Mouse (Mus musculus) olfactory bulb, adult 2 months (tissue): ENCODE data around the gene Ndufa13. TPM values are rescaled to one million over a fixed set of nuclear protein-coding genes. Genes with fewer than 3 reads are reported as not detected.

ENCODE experiments used
- H3K27ac ChIP-seq: fragments of 200-500 bp; 2 replicates; pipeline ENCODE4 v1.5.1; 2012; ENCODE audit warnings: low read depth, low read length; ENCODE audit not compliant: insufficient read depth
- H3K4me1 ChIP-seq: fragments of 200-500 bp; 2 replicates; pipeline ENCODE4 v1.6.1; 2012; ENCODE audit warnings: low read length; ENCODE audit not compliant: control insufficient read depth, insufficient read depth
- H3K4me3 ChIP-seq: fragments of 200-500 bp; 2 replicates; pipeline ENCODE4 v1.5.1; 2012; ENCODE audit warnings: mild to moderate bottlenecking, low read depth, low read length, moderate library complexity; ENCODE audit not compliant: insufficient read depth
- CTCF ChIP-seq: fragments of 200-500 bp; IDR thresholded peaks from 2 replicates; pipeline ENCODE4 v1.5.1; 2012; ENCODE audit warnings: low read depth, mild to moderate bottlenecking, low read length, moderate library complexity; ENCODE audit not compliant: insufficient read depth
- POLR2A ChIP-seq: fragments of 200-500 bp; IDR thresholded peaks from 2 replicates; pipeline ENCODE4 v1.6.1; 2012; ENCODE audit warnings: mild to moderate bottlenecking, low read depth, low read length, moderate library complexity; ENCODE audit not compliant: insufficient read depth
- WGBS: fragments of 180-500 bp; shearing (Covaris S2); methylation state at CpG from one replicate; pipeline ENCODE4 v1.1.7; 2018; 5-methylcytosine and 5-hydroxymethylcytosine counted together
- polyA plus RNA-seq: library from polyadenylated mRNA; stranded (reverse); fragments of >200 nt; gene quantifications from 2 replicates; pipeline ENCODE4 v1.2.4, GENCODE M21; 2012; ENCODE audit warnings: low replicate concordance; ENCODE audit not compliant: missing spikeins, insufficient read depth, insufficient read length

The Ndufa13 gene
- polyA plus RNA-seq, 1 experiment = not detected

GRCm38 (mm10) chr8:69887289-69888243 is 14.8 kb downstream of the Ndufa13 start, which contains the start of gene Cilp2:
TSS of gene Cilp2 (minus strand) at chr8:69887687.
- TF ChIP-seq POLR2A = no peak
- no peak for TF ChIP-seq CTCF
- no peak within 1 kb of the TSS for H3K27ac ChIP-seq
- 2% methylated on average over 60 of the region's 60 CpGs for WGBS
- H3K4me1 ChIP-seq = peaks cover 50% of the 10 kb centered on the region
- H3K4me3 ChIP-seq = peak within 1 kb of the TSS; percentile 27

- peaks cover 66% of the 10 kb centered on the region for H3K4me1 ChIP-seq
- H3K4me3 ChIP-seq = no peak overlapping the region
- WGBS = 67% methylated on average over 13 of the region's 13 CpGs
- H3K27ac ChIP-seq = no peak overlapping the region
- TF ChIP-seq POLR2A = no peak
- TF ChIP-seq CTCF = no peak
Measured at GRCm38 (mm10) chr8:69884141-69884540, 18.2 kb downstream of the Ndufa13 start.

GRCm38 (mm10) chr8:69882833-69883600 is 19.3 kb downstream of the Ndufa13 start:
- TF ChIP-seq POLR2A (no peak), CTCF (no peak)
- H3K4me3 ChIP-seq = no peak overlapping the region
- peaks cover 55% of the 10 kb centered on the region for H3K4me1 ChIP-seq
- no peak overlapping the region for H3K27ac ChIP-seq
- WGBS = 26% methylated on average over 52 of the region's 52 CpGs

GRCm38 (mm10) chr8:69882021-69882756 is 20.2 kb downstream of the Ndufa13 start:
- TF ChIP-seq POLR2A = 0 out of 2 replicates have a peak, but pooled peaks have one; percentile 21
- no peak for TF ChIP-seq CTCF
- 5% methylated on average over 103 of the region's 103 CpGs for WGBS
- Histone ChIP-seq H3K27ac (no peak overlapping the region), H3K4me1 (peaks cover 47% of the 10 kb centered on the region), H3K4me3 (peak overlapping the region; percentile 44)

GRCm38 (mm10) chr8:69881261-69881865 is 21.0 kb downstream of the Ndufa13 start:
- WGBS = 17% methylated on average over 79 of the region's 79 CpGs
- H3K4me1 ChIP-seq = peaks cover 39% of the 10 kb centered on the region
- peak overlapping the region; percentile 44 for H3K4me3 ChIP-seq
- TF ChIP-seq POLR2A (no peak), CTCF (no peak)
- H3K27ac ChIP-seq = no peak overlapping the region

GRCm38 (mm10) chr8:69880841-69881240 is 21.5 kb downstream of the Ndufa13 start:
- no peak overlapping the region for H3K27ac ChIP-seq
- TF ChIP-seq CTCF (no peak), POLR2A (no peak)
- 29% methylated on average over 37 of the region's 37 CpGs for WGBS
- H3K4me3 ChIP-seq = peak overlapping the region; percentile 44
- H3K4me1 ChIP-seq = peaks cover 33% of the 10 kb centered on the region

- Histone ChIP-seq H3K4me1 (peaks cover 32% of the 10 kb centered on the region), H3K27ac (no peak overlapping the region), H3K4me3 (no peak overlapping the region)
- 79% methylated on average over 8 of the region's 8 CpGs for WGBS
- TF ChIP-seq POLR2A = no peak
- TF ChIP-seq CTCF = no peak
Measured at GRCm38 (mm10) chr8:69879678-69880077, 22.7 kb downstream of the Ndufa13 start.

- no peak overlapping the region for H3K4me3 ChIP-seq
- WGBS = 63% methylated on average over 3 of the region's 3 CpGs
- TF ChIP-seq POLR2A (no peak), CTCF (no peak)
Measured at GRCm38 (mm10) chr8:69877992-69878391, 24.4 kb downstream of the Ndufa13 start.

More at GRCm38 (mm10) chr8:69877992-69878391, 24.4 kb downstream of the Ndufa13 start:
- H3K4me1 ChIP-seq = peaks cover 29% of the 10 kb centered on the region
- H3K27ac ChIP-seq = no peak overlapping the region
